In the genomic region with DNA sequence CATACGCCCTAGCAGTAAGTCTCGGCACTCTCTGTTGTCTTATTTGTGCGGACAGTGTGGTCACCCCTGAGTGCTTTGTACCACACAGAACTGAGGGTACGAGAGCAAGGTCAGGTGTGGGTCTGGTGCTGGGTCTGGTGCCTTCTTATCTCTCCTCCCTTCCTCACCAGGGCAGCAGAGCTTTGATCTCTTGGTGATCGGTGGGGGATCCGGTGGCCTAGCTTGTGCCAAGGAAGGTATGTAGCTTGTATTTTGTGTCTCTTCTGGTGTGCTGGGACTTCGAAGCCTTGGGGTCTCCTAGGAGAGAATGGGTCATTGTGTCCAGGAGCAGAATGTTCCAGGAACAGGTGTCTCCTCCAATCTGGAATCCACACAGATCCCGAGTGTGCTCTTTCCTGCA, we compare ENCODE assay signal across 18 mouse cellular contexts. TPM values are rescaled to one million over a fixed set of nuclear protein-coding genes. Genes with fewer than 3 reads are reported as not detected.
DNase-seq lines count a peak whose midpoint lies in the region; ATAC-seq and TF ChIP-seq lines count a peak whose summit lies in the region.
"Had no signal": no experiment of that assay in that cellular context is flagged by ENCODE, and none has a peak within 500 bp of the region (broad histone marks: within the 10 kb centered on the region; RNA-seq: fewer than 3 reads in every experiment).

No protein-coding gene starts in this region.

- WGBS in heart, embryonic 10.5 days, result 80% methylated on average over 8 of the region's 8 CpGs
- 40% methylated on average over 8 of the region's 8 CpGs for WGBS in liver, embryonic 16.5 days (ENCODE audit: insufficient replicate concordance)

- H3K4me1 ChIP-seq in heart, embryonic 10.5 days, result peaks cover 36% of the 10 kb centered on the region
- H3K4me1 ChIP-seq in G1E (ENCODE audit: insufficient read depth, low read depth, low read length), result peaks cover 74% of the 10 kb centered on the region
- peaks cover 44% of the 10 kb centered on the region for H3K4me1 ChIP-seq in liver, embryonic 16.5 days (ENCODE audit: control insufficient read depth, low read depth, low read length)

- no peak overlapping the region for H3K27ac ChIP-seq in heart, embryonic 10.5 days
- peak overlapping the region; percentile 99 for H3K27ac ChIP-seq in liver, embryonic 16.5 days (ENCODE audit: low read length)

- peaks cover 7% of the 10 kb centered on the region; the same call in 1 of the 2 replicates for H3K36me3 ChIP-seq in heart, embryonic 10.5 days
- H3K36me3 ChIP-seq in G1E (replicated peaks), result peaks cover 42% of the 10 kb centered on the region
- H3K36me3 ChIP-seq in liver, embryonic 16.5 days (ENCODE audit: control insufficient read depth, insufficient read depth), result peaks cover 13% of the 10 kb centered on the region

- no peak for TF ChIP-seq CTCF in G1E (IDR thresholded peaks at IDR 0.05; ENCODE audit: low read depth, low read length)

- intact Hi-C loops in heart, postnatal 25 days (cut with DNase I), result loop anchor here (5.0 kb wide), 1 partner anchor 82 kb away; a partner anchor contains a TSS
- intact Hi-C loops in gastrocnemius, postnatal 36 days (cut with DNase I), result no loop called here

- H3K4me3 ChIP-seq in heart, embryonic 10.5 days, result peak overlapping the region; percentile 16; the same call in 1 of the 2 replicates
- H3K4me3 ChIP-seq in G1E (ENCODE audit: low read depth, low read length), result peak overlapping the region; percentile 66; the same call in 1 of the 2 replicates
- peak overlapping the region; percentile 93 for H3K4me3 ChIP-seq in liver, embryonic 16.5 days (ENCODE audit: low read depth, low read length)

- peak overlapping the region; percentile 81 for H3K9ac ChIP-seq in liver, embryonic 16.5 days (ENCODE audit: low read depth, low read length)

- no peak for ATAC-seq in G1E (ENCODE audit: extremely low read depth, insufficient number of reproducible peaks, low FRiP score, poor library complexity, severe bottlenecking)
- no peak for ATAC-seq in liver, embryonic 16.5 days (ENCODE audit: low read depth)
- ATAC-seq: forebrain, embryonic 14.5 days; inflammation-experienced regulatory T-cells, adult 6 months had no signal

- peak overlapping the region; percentile 89 for H3K4me2 ChIP-seq in liver, embryonic 16.5 days (ENCODE audit: low read depth, low read length)

- DNase-seq in heart, embryonic 10.5 days (ENCODE audit: low spot score), result no peak
- no peak for DNase-seq in heart, postnatal 25 days (ENCODE audit: low spot score)
- DNase-seq in G1E (ENCODE audit: low spot score) (no peak), liver (peak; percentile 58)
- no peak for DNase-seq in frontal cortex, postnatal 36 days (ENCODE audit: low spot score in 2 of 2)
- no peak for DNase-seq in yolk sac, embryonic 10.5 days (ENCODE audit: low spot score)
- DNase-seq in gastrocnemius, postnatal 36 days, result no peak
- DNase-seq: adrenal gland, postnatal 36 days; cerebellum, adult 2 months; kidney, adult 2 months; kidney, postnatal 14 days; lung, adult 18-20 months; retina, postnatal 1 day; right cerebral cortex, postnatal 4 days; thymus, postnatal 36 days had no signal

- H3K9me3 ChIP-seq in heart, embryonic 10.5 days, result no peaks in the 10 kb centered on the region
- no peaks in the 10 kb centered on the region for H3K9me3 ChIP-seq in G1E (replicated peaks)
- H3K9me3 ChIP-seq in liver, embryonic 16.5 days (replicated peaks; ENCODE audit: control insufficient read depth, low read length), result no peaks in the 10 kb centered on the region

- no peaks in the 10 kb centered on the region for H3K27me3 ChIP-seq in heart, embryonic 10.5 days (ENCODE audit: insufficient read depth, poor library complexity, severe bottlenecking)
- H3K27me3 ChIP-seq in G1E (ENCODE audit: insufficient read depth, low read length), result no peaks in the 10 kb centered on the region
- no peaks in the 10 kb centered on the region for H3K27me3 ChIP-seq in liver, embryonic 16.5 days (ENCODE audit: control insufficient read depth, insufficient read depth, low read depth, low read length)

RNA-seq across cellular contexts. Expression of a gene that starts 3.0 kb away (rescaled TPM):
- 83.5 and 102 TPM in 2 replicates for polyA plus RNA-seq in heart, embryonic 10.5 days (2016; fragmentation: Nextera tagmentation; extraction: Ambion mirVana)
- 100 to 1,000 TPM; 112 TPM for total RNA-seq in heart, postnatal 25 days (2021)
- 51.1 and 59.0 TPM in 2 replicates for total RNA-seq in G1E (2014; fragmentation: Nextera tagmentation)
- total RNA-seq in G1E (2017), result 36.7 and 53.7 TPM in 2 replicates
- 25.2 and 47.5 TPM in 2 replicates for polyA plus RNA-seq in G1E (2012)
- 85.1 and 86.9 TPM in 2 replicates for polyA plus RNA-seq in liver, embryonic 16.5 days (2015; fragmentation: Nextera tagmentation; extraction: Ambion mirVana)
- total RNA-seq in gastrocnemius, postnatal 36 days (2021), result 10 to 100 TPM; 35.4 to 38.4 TPM

RNA-seq across cellular contexts. Expression of a gene that starts 3.5 kb away (rescaled TPM):
- 40.1 and 47.7 TPM in 2 replicates for polyA plus RNA-seq in heart, embryonic 10.5 days (2016; fragmentation: Nextera tagmentation; extraction: Ambion mirVana)
- 10 to 100 TPM; 36.1 to 38.2 TPM for total RNA-seq in heart, postnatal 25 days (2021)
- total RNA-seq in G1E (2014; fragmentation: Nextera tagmentation), result 25.3 and 50.3 TPM in 2 replicates
- 12.8 and 18.3 TPM in 2 replicates for total RNA-seq in G1E (2017)
- 16.4 and 18.5 TPM in 2 replicates for polyA plus RNA-seq in G1E (2012)
- polyA plus RNA-seq in liver, embryonic 16.5 days (2015; fragmentation: Nextera tagmentation; extraction: Ambion mirVana), result 98.3 and 106 TPM in 2 replicates
- total RNA-seq in gastrocnemius, postnatal 36 days (2021), result 10 to 100 TPM; 16.4 to 17.6 TPM

Comparison
In these comparisons a context has a peak if more than half of its experiments do, and no peak if none do; other contexts are left out.
1. H3K4me3 ChIP-seq: peak in every context shown above with its lines; median percentile 93 in liver, embryonic 16.5 days; 66 in G1E; 16 in heart, embryonic 10.5 days.